Mouse (Mus musculus) layer of hippocampus, adult 18-20 months (tissue): ENCODE data around the gene Gm45837. TPM values are rescaled to one million over a fixed set of nuclear protein-coding genes. Genes with fewer than 3 reads are reported as not detected.
A peak's percentile ranks its signal among the peaks of the same experiment; 100 is the strongest.

Source experiments
- DNase-seq, 2 experiments: peaks; one replicate each; pipeline ENCODE4 v3.0.0; 2022; ENCODE audit warnings: low spot score in 2 of 2
- total RNA-seq, 2 experiments: library from RNA; stranded (reverse); gene quantifications; 2 replicates each; pipeline ENCODE4 v1.2.3; 2021

Gene Gm45837
- total RNA-seq, 2 experiments from 2014 or later, result 2.0 TPM; not detected in 1

GRCm38 (mm10) chr7:101463665-101464271 lies 53.1 kb downstream of the Gm45837 start:
- DNase-seq, result no peak

DNA sequence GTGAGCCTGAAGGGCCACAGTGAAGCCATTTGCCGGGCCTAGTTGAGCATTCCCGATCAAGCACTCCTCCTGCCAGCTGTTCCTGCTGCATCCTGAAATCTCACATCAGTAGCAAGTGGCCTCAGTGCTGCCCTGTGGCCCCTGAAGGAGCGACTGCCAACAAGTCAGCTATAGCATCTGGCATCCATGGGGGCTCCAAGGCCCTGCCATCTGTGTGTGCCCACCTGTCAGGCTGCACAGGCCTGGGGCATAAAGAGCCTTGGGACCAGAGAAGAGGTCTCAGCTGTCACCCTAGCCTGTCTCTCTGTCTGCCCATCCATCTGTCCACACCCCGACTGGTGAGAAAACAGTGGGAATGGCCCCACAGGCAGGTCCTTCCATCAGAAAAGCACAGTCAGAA lies 54.2 kb downstream of the Gm45837 start:
- DNase-seq, result no peak

DNA sequence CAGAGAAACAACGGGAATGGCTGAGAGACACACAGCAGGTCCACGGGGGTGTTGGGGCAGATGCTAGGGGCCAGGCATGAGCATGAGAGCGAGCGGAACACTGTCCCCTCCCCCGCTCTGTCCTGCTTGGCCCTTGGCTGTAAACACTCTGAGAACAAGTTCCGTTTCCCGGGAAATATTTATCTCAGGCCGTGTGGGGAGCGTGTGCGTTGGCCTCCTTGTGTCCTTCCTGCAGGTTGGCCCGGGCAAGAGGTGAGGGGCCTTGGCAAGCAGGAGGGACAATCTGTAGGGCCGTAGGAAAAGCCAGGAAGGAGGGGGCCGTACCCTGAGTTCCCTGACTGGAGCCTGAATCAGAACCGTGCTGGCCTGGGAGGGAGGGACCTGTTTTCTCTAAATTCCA lies 54.7 kb downstream of the Gm45837 start:
- DNase-seq, result no peak

- DNase-seq, result no peak
These were observed 55.3 kb downstream of the Gm45837 start for GRCm38 (mm10) chr7:101465850-101466580.

DNA sequence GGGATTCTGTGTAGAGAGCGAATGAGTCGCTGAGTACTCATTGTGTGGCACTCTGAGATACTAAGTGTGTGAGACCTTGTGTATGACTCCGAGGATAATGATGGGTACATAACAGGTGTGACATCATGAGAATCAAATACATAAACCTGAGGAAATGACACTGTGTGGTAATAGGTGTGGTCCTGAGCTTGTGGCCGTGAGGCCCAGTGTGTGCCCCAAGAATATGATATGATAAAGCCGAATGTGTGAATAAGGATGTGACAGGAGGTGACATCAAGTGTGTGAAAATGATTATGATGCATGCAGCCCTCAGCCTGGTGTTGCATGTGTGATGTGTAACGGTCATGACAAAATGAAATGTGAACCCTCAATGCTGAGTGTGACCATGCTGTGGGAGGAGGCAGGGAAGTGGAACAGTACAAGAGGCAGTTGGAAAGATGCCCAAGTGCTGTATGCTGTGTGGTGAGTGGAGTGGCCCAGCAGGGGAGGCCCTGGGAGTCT lies 55.9 kb downstream of the Gm45837 start:
- no peak for DNase-seq

- DNase-seq, result no peak
These were observed 60.7 kb downstream of the Gm45837 start for GRCm38 (mm10) chr7:101471423-101471822.

DNA sequence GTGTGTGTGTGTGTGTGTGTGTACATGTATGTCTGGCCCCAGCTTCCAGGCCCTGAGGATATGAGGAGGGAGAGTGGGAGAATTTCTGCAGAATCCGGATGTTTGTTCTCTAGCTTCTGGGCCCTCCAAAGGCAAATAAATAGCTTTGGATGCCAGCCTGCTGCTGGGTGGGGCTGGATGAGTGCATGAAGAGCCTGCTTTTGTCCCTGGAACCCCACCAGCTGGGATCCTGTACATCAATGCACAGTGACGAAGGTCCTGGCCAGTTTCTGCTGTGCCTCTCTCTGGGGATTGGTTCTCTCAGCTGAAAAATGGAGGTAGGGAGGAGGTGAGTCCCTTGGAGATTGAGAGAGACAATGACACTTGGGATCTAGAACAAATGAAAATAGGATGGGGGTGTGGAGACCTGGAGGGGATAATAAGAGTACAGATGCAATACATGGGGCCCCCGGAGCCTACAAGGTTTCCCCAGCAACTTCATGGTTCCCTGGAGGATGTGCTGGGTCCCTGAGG lies 61.3 kb downstream of the Gm45837 start:
- DNase-seq, result peak in 1 of 2 experiments; percentile 31

GRCm38 (mm10) chr7:101472598-101473558 lies 62.2 kb downstream of the Gm45837 start:
- no peak for DNase-seq

- DNase-seq, result no peak
These were observed 63.7 kb downstream of the Gm45837 start for GRCm38 (mm10) chr7:101474399-101474811.

DNA sequence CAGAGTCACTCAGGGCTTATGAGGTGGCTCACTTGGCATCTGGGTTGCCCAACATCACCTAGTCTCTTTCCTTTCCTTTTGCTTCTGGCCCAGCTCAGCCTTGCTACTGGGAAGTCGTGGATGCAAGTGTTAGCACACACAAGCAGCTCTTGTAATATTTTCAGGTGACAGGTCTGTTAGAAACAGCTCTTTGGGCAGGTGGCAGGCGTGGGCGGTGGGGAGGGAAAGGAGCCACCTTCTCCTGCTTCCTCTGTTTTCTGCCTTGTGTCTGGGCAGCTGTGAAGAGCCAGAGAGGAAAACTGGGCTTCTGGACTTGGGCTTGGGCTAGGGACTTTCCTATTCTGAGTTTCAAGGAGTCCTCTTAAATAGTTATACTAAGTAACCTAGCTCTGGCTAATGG lies 65.3 kb downstream of the Gm45837 start:
- DNase-seq, result no peak

DNA sequence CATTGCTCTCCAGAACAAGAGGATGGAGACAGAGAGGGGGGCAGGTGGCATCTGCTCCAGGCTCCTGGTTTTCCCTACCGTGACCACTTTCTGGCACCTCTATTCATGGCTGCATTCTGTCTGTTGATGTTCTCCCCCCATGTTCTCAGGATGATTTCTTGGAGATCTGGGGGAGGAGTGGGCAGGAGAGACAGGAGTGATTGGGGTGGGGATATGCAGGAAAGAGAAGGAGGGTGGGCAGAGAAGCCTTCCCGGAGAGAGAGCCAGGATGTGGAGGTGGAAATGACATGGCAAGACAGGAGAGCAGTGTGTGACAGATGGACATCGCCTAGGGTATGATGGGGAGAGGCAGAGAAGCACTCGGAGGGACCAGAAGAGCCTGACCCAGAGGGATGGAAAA lies 65.8 kb downstream of the Gm45837 start:
- DNase-seq, result no peak

GRCm38 (mm10) chr7:101477200-101477599 lies 66.5 kb downstream of the Gm45837 start:
- DNase-seq, result no peak

DNA sequence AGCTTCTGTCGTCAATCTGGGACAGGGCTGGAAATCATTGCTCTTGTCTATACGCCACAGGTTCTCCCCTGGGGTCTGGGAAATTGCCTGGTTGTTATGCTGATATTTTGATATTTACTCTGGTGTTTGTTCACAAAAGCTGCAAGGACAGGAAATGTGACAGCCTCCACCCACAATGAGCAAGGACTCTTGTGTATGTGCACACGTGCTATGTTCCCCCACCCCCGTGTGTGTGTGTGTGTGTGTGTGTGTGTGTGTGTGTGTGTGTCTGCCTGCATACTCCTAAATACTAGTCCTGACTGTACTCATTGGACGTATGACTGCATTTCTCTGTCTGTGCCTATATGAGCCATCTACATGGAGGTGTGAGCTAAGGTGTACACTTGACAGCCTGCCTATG lies 67.4 kb downstream of the Gm45837 start:
- no peak for DNase-seq

DNA sequence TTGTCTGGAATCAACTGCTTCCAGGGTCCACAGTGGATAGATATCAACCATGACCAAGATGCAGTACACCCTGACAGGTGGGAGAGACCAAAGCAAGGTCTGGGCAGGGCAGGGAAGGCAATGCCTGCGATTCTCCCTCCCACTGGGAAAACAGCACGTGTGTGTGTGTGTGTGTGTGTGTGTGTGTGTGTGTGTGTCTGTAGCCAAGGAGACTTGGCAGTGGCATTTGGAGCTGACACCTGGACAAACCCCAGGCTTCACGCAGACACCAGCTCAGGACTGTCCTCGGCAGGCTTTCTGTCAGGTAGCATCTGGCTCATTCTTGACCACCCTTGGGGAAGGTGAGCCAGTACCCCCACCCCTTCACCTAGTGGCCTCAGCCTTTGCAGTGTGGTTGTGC lies 69.2 kb downstream of the Gm45837 start:
- DNase-seq, result no peak

DNA sequence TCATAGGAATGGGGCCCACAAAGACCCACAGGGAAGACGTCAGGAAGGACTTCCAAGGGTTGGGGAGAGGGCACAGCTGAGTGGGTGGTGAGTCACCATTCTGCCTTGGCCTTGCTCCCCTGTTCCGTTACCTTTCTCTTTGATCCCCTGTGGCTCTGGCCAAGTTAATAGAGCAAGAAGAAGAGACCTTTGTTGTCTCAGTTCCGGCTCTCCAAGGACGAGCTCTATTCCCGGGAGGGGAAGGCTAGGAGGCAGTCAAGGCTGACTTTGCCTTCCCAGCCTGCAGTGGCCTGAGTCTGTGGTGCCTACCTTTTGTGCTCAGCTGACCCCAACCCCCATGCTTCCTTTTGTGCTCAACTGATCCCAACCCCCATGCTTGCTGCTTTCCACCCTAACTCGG lies 70.0 kb downstream of the Gm45837 start:
- no peak for DNase-seq

- no peak for DNase-seq
These were observed 71.3 kb downstream of the Gm45837 start for GRCm38 (mm10) chr7:101481872-101482498.

GRCm38 (mm10) chr7:101482499-101483081 lies 71.9 kb downstream of the Gm45837 start:
- peak in 1 of 2 experiments; percentile 47 for DNase-seq

GRCm38 (mm10) chr7:101483498-101484115 lies 72.9 kb downstream of the Gm45837 start:
- no peak for DNase-seq

DNA sequence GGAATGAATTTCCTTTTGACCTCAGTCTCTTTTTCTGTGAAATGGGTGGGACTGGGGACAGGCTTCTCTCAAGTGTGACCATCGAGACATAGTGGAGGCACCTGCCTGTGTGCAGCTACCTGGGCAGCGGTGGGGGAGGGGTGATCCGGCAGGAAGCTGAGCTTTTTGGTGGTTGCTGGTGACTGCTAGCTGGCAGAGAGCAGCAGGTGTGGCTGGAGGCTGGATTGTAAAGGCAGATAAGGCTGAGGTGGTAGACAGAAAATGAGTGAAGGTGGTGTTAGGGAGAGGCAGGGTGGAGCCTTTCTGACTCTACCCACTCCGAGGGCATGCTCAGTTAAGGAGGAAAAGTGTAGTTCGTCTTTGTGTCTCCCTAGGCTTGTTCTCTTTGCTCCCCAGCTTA lies 76.4 kb downstream of the Gm45837 start:
- no peak for DNase-seq

DNA sequence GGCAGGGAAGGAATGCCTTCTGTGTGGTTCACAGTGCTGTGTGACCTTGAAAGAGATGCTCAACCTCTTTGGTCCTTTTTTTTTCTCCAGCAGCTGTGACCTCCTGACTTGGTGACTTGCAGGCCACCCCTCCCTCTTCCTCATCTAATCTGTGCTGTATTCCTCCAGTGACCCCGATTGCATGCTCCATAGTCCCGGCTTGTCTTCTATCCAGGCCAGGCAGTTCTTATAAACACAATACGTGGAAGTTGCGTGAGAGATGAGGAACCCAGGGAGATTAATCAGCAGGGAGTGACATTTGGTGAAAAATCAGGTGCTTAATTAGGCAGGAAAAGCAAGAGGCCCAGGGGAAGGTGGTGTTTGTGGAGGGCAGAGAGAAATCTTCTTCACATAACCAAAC lies 80.3 kb downstream of the Gm45837 start:
- no peak for DNase-seq
